9 mouse cellular contexts compared by ENCODE assay signal in the genomic region with DNA sequence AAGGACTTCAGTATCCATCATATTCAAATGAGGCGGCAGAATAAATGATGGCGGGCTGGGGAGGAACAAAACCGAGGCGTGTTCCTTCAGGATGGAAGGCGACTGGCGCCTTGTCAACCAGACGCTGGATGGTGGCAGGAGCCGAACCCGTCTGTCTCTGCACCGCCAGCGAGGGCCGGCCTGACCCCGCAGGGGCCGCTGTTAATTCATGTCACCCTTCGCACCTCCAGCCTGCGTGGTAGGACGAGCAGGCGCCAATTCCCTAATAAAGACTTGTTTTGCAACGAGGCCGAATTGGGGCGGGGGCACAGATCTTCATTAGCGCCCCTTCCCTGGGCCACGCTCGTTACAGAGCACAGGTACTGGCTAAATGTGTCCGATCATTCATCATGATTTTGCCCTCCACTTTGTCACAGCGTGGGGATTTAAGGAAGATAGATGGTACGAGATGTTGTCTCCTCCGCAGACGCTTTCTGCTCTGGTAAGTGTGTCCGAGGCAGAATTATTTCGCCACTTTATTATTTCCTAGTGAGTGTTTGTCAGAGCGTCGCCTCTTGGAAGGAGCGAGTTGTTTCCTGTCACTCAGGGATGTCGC.
DNase-seq lines count a peak whose midpoint lies in the region; ATAC-seq and TF ChIP-seq lines count a peak whose summit lies in the region.
"Had no signal": no experiment of that assay in that cellular context is flagged by ENCODE, and none has a peak within 500 bp of the region (broad histone marks: within the 10 kb centered on the region; RNA-seq: fewer than 3 reads in every experiment).

No protein-coding gene starts in this region.

- no peak for TF ChIP-seq POLR2A in limb, embryonic 14.5 days (IDR thresholded peaks at IDR 0.05; ENCODE audit: borderline replicate concordance, extremely low read depth, insufficient read depth, insufficient read length)

- H3K27ac ChIP-seq in lung, postnatal 0 days (ENCODE audit: low read length): no peak overlapping the region
- no peak overlapping the region for H3K27ac ChIP-seq in limb, embryonic 14.5 days (replicated peaks; ENCODE audit: low read depth, low read length)
- peak overlapping the region; percentile 35; the same call in 1 of the 2 replicates for H3K27ac ChIP-seq in stomach, embryonic 15.5 days
- H3K27ac ChIP-seq: macrophage had no signal

- H3K9ac ChIP-seq in lung, postnatal 0 days (replicated peaks; ENCODE audit: low read depth): no peak overlapping the region
- peak overlapping the region; percentile 22; the same call in 1 of the 2 replicates for H3K9ac ChIP-seq in limb, embryonic 14.5 days (ENCODE audit: low read depth, low read length, severe bottlenecking)
- no peak overlapping the region for H3K9ac ChIP-seq in stomach, embryonic 15.5 days

- no peak for TF ChIP-seq EP300 in lung, postnatal 0 days (IDR thresholded peaks at IDR 0.05)

- H3K4me1 ChIP-seq in lung, postnatal 0 days (ENCODE audit: insufficient read depth, low read depth, low read length): no peaks in the 10 kb centered on the region
- H3K4me1 ChIP-seq in limb, embryonic 14.5 days (ENCODE audit: control insufficient read depth, insufficient read depth, low read length): peaks cover 13% of the 10 kb centered on the region
- peaks cover 13% of the 10 kb centered on the region for H3K4me1 ChIP-seq in stomach, embryonic 15.5 days

- TF ChIP-seq CTCF in lung, postnatal 0 days (IDR thresholded peaks at IDR 0.05): no peak

- 17% methylated on average over 35 of the region's 35 CpGs for WGBS in lung, postnatal 0 days
- 19% methylated on average over 34 of the region's 35 CpGs for WGBS in limb, embryonic 14.5 days
- 14% methylated on average over 35 of the region's 35 CpGs for WGBS in stomach, embryonic 15.5 days

- ATAC-seq in cerebellum, adult (ENCODE audit: insufficient number of reproducible peaks, low FRiP score, low TSS enrichment): no peak
- no peak for ATAC-seq in lung, postnatal 0 days
- no peak for ATAC-seq in limb, embryonic 14.5 days (ENCODE audit: low FRiP score, low read depth)
- ATAC-seq in stomach, embryonic 15.5 days (ENCODE audit: insufficient read depth, low FRiP score, low read depth): no peak
- ATAC-seq in CD4-positive, CD25-positive, alpha-beta regulatory T cell, adult 4 months: no peak

- DNase-seq in cerebellum, postnatal 25 days: peak; percentile 29 to 43
- DNase-seq in lung, postnatal 0 days (ENCODE audit: low spot score): no peak
- DNase-seq in lung, postnatal 10 days: no peak
- DNase-seq in limb, embryonic 14.5 days (ENCODE audit: low spot score): no peak
- DNase-seq in right cerebral cortex, postnatal 14 days: no peak

- no peak overlapping the region for H3K4me3 ChIP-seq in lung, postnatal 0 days (ENCODE audit: low read depth, low read length)
- H3K4me3 ChIP-seq in limb, embryonic 14.5 days (replicated peaks; ENCODE audit: low read length): peak overlapping the region; percentile 17; the same call in 1 of the 2 replicates
- H3K4me3 ChIP-seq in stomach, embryonic 15.5 days (replicated peaks): peak overlapping the region; percentile 23

- 0 out of 2 replicates have a peak, but pooled peaks cover 11% of the 10 kb centered on the region for H3K27me3 ChIP-seq in lung, postnatal 0 days (replicated peaks; ENCODE audit: insufficient read depth, low read length)
- no peaks in the 10 kb centered on the region for H3K27me3 ChIP-seq in limb, embryonic 14.5 days (ENCODE audit: control insufficient read depth, insufficient read depth, low read length)
- no peaks in the 10 kb centered on the region for H3K27me3 ChIP-seq in stomach, embryonic 15.5 days (replicated peaks)

- H3K9me3 ChIP-seq in lung, postnatal 0 days (ENCODE audit: low read length): no peaks in the 10 kb centered on the region
- no peaks in the 10 kb centered on the region for H3K9me3 ChIP-seq in limb, embryonic 14.5 days (ENCODE audit: control insufficient read depth, low read length)
- H3K9me3 ChIP-seq in stomach, embryonic 15.5 days: no peaks in the 10 kb centered on the region

- peak overlapping the region; percentile 12 for H3K4me2 ChIP-seq in lung, postnatal 0 days (replicated peaks; ENCODE audit: low read depth, low read length)
- H3K4me2 ChIP-seq in limb, embryonic 14.5 days (replicated peaks; ENCODE audit: low read depth, low read length, severe bottlenecking): peak overlapping the region; percentile 41
- H3K4me2 ChIP-seq in stomach, embryonic 15.5 days: peak overlapping the region; percentile 56

- no peaks in the 10 kb centered on the region for H3K36me3 ChIP-seq in lung, postnatal 0 days (ENCODE audit: insufficient read depth, low read length)
- H3K36me3 ChIP-seq in limb, embryonic 14.5 days (ENCODE audit: control insufficient read depth, insufficient read depth, low read length): no peaks in the 10 kb centered on the region
- no peaks in the 10 kb centered on the region for H3K36me3 ChIP-seq in stomach, embryonic 15.5 days

Comparison
In these comparisons a context has a peak if more than half of its experiments do, and no peak if none do; other contexts are left out.
1. DNase-seq: peak in cerebellum, postnatal 25 days (2 of 2); none in lung, postnatal 0 days (single experiment), lung, postnatal 10 days (single experiment), limb, embryonic 14.5 days (single experiment) and right cerebral cortex, postnatal 14 days (single experiment).
2. Peak in every context shown above with its lines, with median percentiles within 50 percentile points of each other: H3K4me2 ChIP-seq.